Mouse (Mus musculus): ENCODE measurements around the gene Cd34. TPM values are rescaled to one million over a fixed set of nuclear protein-coding genes. Genes with fewer than 3 reads are reported as not detected.

Gene Cd34
- total and polyA plus RNA-seq, 3 experiments, result 0.14 TPM; not detected in 2

DNA sequence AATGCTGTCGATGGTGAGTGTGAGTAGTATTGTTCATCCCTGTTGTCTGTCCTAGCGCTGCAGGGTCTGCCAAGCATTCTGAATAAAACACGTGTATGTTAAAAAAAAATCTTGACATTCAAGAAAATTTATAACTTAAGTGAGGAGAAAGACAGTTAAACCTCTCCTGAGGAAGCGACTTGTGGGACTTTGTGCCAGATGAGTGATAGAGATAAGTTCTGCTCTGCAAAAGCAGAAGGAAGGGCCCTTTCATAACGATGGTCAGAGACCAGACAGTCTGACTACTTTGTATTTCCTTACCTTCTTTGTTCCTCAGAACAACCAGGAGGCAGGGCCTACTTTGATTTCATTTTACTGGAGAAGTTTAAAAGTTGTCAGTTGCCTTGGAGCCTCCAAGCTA, 4.9 kb downstream of the Cd34 start:
- Histone ChIP-seq H3K36me3 (ENCODE audit: control insufficient read depth in 1 of 2, insufficient read depth in 2 of 2, low read length in 2 of 2) (peaks cover 0 to 25% of the 10 kb centered on the region in 2 experiments; a peak in 2 of 4 replicates), H3K79me2 (ENCODE audit: control insufficient read depth, insufficient read depth, low read length, poor library complexity) (no peaks in the 10 kb centered on the region), H3K4me1 (ENCODE audit: control insufficient read depth in 1 of 2, insufficient read depth in 2 of 2, low read length in 2 of 2) (peaks cover 9 to 13% of the 10 kb centered on the region in 2 experiments), H3K9ac (ENCODE audit: control insufficient read depth, low read depth, low read length, poor library complexity, severe bottlenecking) (no peak overlapping the region), H3K9me3 (replicated peaks; ENCODE audit: insufficient read depth, low read length) (no peaks in the 10 kb centered on the region), H3K27me3 (ENCODE audit: control insufficient read depth in 1 of 2, insufficient read depth in 2 of 2, low read length in 2 of 2) (no peaks in the 10 kb centered on the region), H3K4me3 (ENCODE audit: control insufficient read depth in 1 of 2, insufficient read depth in 1 of 2, low read depth in 2 of 2, low read length in 2 of 2) (peak overlapping the region in 1 of 2 experiments; percentile 4; a peak in 1 of 4 replicates), H3K27ac (ENCODE audit: control insufficient read depth, low read depth, low read length) (peak overlapping the region; percentile 53)
- DNase-seq (ENCODE audit: low read depth, low spot score), result peak; percentile 88
- TF ChIP-seq MYB (IDR thresholded peaks at IDR 0.05; ENCODE audit: low read depth, low read length) (peak; percentile 85), TCF12 (IDR thresholded peaks at IDR 0.05; ENCODE audit: low read depth, low read length) (peak; percentile 94), GATA1 (IDR thresholded peaks at IDR 0.05; ENCODE audit: low read depth, low read length) (peak; percentile 97), MAX (IDR thresholded peaks at IDR 0.05; ENCODE audit: low read length) (peak; percentile 88), UBTF (IDR thresholded peaks at IDR 0.05; ENCODE audit: borderline replicate concordance, insufficient read depth, low read depth, low read length) (no peak), SIN3A (IDR thresholded peaks at IDR 0.05; ENCODE audit: low read length) (peak; percentile 93), POLR2AphosphoS2 (IDR thresholded peaks at IDR 0.05; ENCODE audit: low read length) (no peak), HCFC1 (IDR thresholded peaks at IDR 0.05; ENCODE audit: low read depth, low read length) (0 out of 2 replicates have a peak, but pooled peaks have one; percentile 32), MAZ (IDR thresholded peaks at IDR 0.05; ENCODE audit: low read depth, low read length) (peak; percentile 68; the same call in 1 of the 2 replicates), RAD21 (IDR thresholded peaks at IDR 0.05; ENCODE audit: low read depth, low read length) (no peak), NELFE (IDR thresholded peaks at IDR 0.05; ENCODE audit: low read depth, low read length) (no peak), POLR2A (IDR thresholded peaks at IDR 0.05; ENCODE audit: control insufficient read depth in 1 of 2, insufficient read depth in 1 of 2, low read depth in 1 of 2, low read length in 2 of 2, poor library complexity in 1 of 2) (no peak), NRF1 (IDR thresholded peaks at IDR 0.05; ENCODE audit: insufficient read depth, low read depth, low read length, poor library complexity, severe bottlenecking) (no peak), MYC (IDR thresholded peaks at IDR 0.05; ENCODE audit: low read depth, low read length) (peak; percentile 95), E2F4 (IDR thresholded peaks at IDR 0.05; ENCODE audit: borderline replicate concordance, low read depth, low read length) (no peak), EP300 (IDR thresholded peaks at IDR 0.05; ENCODE audit: low read depth in 1 of 2, low read length in 2 of 2) (peak; percentile 93 to 96), ZC3H11A (IDR thresholded peaks at IDR 0.05; ENCODE audit: low read depth, low read length) (no peak), CTCF (IDR thresholded peaks at IDR 0.05 in 2 of 3, conservative IDR thresholded peaks at IDR 0.05 in 1 of 3; ENCODE audit: control insufficient read depth in 1 of 3, insufficient read depth in 1 of 3, low read depth in 2 of 3, low read length in 3 of 3, poor library complexity in 1 of 3, severe bottlenecking in 1 of 3) (no peak), SMC3 (IDR thresholded peaks at IDR 0.05; ENCODE audit: low read depth, low read length) (no peak), ELF1 (IDR thresholded peaks at IDR 0.05; ENCODE audit: low read depth, low read length) (0 out of 2 replicates have a peak, but pooled peaks have one; percentile 36), BHLHE40 (IDR thresholded peaks at IDR 0.05; ENCODE audit: borderline replicate concordance, low read depth, low read length) (peak; percentile 88), ETS1 (IDR thresholded peaks at IDR 0.05; ENCODE audit: low read depth, low read length) (peak; percentile 90), KAT2A (conservative IDR thresholded peaks at IDR 0.05; ENCODE audit: low read depth, low read length) (no peak), USF2 (IDR thresholded peaks at IDR 0.05; ENCODE audit: borderline replicate concordance in 1 of 2, insufficient read depth in 1 of 2, low read depth in 1 of 2, low read length in 2 of 2) (no peak), POLR2AphosphoS5 (IDR thresholded peaks at IDR 0.05; ENCODE audit: borderline replicate concordance, low read depth, low read length) (no peak), RCOR1 (IDR thresholded peaks at IDR 0.05; ENCODE audit: low read depth, low read length) (peak; percentile 97), ZNF384 (IDR thresholded peaks at IDR 0.05; ENCODE audit: low read depth, low read length) (peak; percentile 96), MAFK (IDR thresholded peaks at IDR 0.05; ENCODE audit: borderline replicate concordance, low read depth, low read length) (0 out of 2 replicates have a peak, but pooled peaks have one; percentile 22), JUND (IDR thresholded peaks at IDR 0.05; ENCODE audit: low read depth, low read length) (0 out of 2 replicates have a peak, but pooled peaks have one; percentile 25), GABPA (IDR thresholded peaks at IDR 0.05; ENCODE audit: low read depth, low read length) (0 out of 2 replicates have a peak, but pooled peaks have one; percentile 12), MXI1 (IDR thresholded peaks at IDR 0.05; ENCODE audit: low read depth, low read length) (peak; percentile 97), ZKSCAN1 (IDR thresholded peaks at IDR 0.05; ENCODE audit: low read depth, low read length) (no peak; the same call in 1 of the 2 replicates), CHD2 (IDR thresholded peaks at IDR 0.05; ENCODE audit: low read length) (no peak; the same call in 1 of the 2 replicates), CHD1 (IDR thresholded peaks at IDR 0.05; ENCODE audit: low read depth, low read length) (no peak), ZMIZ1 (IDR thresholded peaks at IDR 0.05; ENCODE audit: low read depth, low read length) (no peak), MEF2A (IDR thresholded peaks at IDR 0.05; ENCODE audit: extremely low read depth, insufficient replicate concordance, low read depth, low read length, poor library complexity, severe bottlenecking) (no peak), TAL1 (IDR thresholded peaks at IDR 0.05; ENCODE audit: low read length) (peak; percentile 76)

Measured in MEL (cell line).